Mouse (Mus musculus) limb, embryonic 14.5 days (tissue): ENCODE results near the gene Hao2. TPM values are rescaled to one million over a fixed set of nuclear protein-coding genes. Genes with fewer than 3 reads are reported as not detected.

ENCODE experiments used
- ATAC-seq: fragments of 200-750 bp; cut with Nextera tagmentation; 2 replicates; pipeline ENCODE4 v1.8.0; 2017; ENCODE audit warnings: low read depth, moderate number of reproducible peaks, moderate TSS enrichment; ENCODE audit not compliant: low FRiP score
- DNase-seq: peaks from one replicate; pipeline ENCODE4 v3.0.0-alpha.2; 2015; ENCODE audit warnings: low spot score
- H3K27ac ChIP-seq: fragments of 300-500 bp; sonication (generic); replicated peaks from 2 replicates; pipeline ENCODE4 v1.5.1; 2014; ENCODE audit warnings: low read depth, mild to moderate bottlenecking, low read length, moderate library complexity, mixed read lengths
- H3K27me3 ChIP-seq: fragments of 300-500 bp; sonication (generic); 2 replicates; pipeline ENCODE4 v1.6.1; 2014; ENCODE audit warnings: low read length, mixed read lengths; ENCODE audit not compliant: control insufficient read depth, insufficient read depth
- H3K36me3 ChIP-seq: fragments of 300-500 bp; sonication (generic); 2 replicates; pipeline ENCODE4 v1.6.1; 2014; ENCODE audit warnings: mild to moderate bottlenecking, low read length, moderate library complexity, mixed read lengths; ENCODE audit not compliant: control insufficient read depth, insufficient read depth
- H3K4me1 ChIP-seq: fragments of 300-500 bp; sonication (generic); 2 replicates; pipeline ENCODE4 v1.6.1; 2014; ENCODE audit warnings: antibody characterized with exemption, low read length, mixed read lengths; ENCODE audit not compliant: control insufficient read depth, insufficient read depth
- H3K4me2 ChIP-seq: fragments of 300-500 bp; sonication (generic); replicated peaks from 2 replicates; pipeline ENCODE4 v1.6.1; 2014; ENCODE audit warnings: low read depth, mild to moderate bottlenecking, low read length, moderate library complexity; ENCODE audit not compliant: severe bottlenecking
- H3K4me3 ChIP-seq: fragments of 300-500 bp; sonication (generic); replicated peaks from 2 replicates; pipeline ENCODE4 v1.5.1; 2014; ENCODE audit warnings: low read length
- H3K9ac ChIP-seq: fragments of 300-500 bp; sonication (generic); 2 replicates; pipeline ENCODE4 v1.6.1; 2014; ENCODE audit warnings: mild to moderate bottlenecking, low read depth, low read length, moderate library complexity; ENCODE audit not compliant: severe bottlenecking
- H3K9me3 ChIP-seq: fragments of 300-500 bp; sonication (generic); 2 replicates; pipeline ENCODE4 v1.6.1; 2016; ENCODE audit warnings: low read length; ENCODE audit not compliant: control insufficient read depth
- POLR2A ChIP-seq: fragments of 200-500 bp; IDR thresholded peaks from 2 replicates; pipeline ENCODE4 v1.8.0; 2012; ENCODE audit warnings: inconsistent platforms, mild to moderate bottlenecking, moderate library complexity, borderline replicate concordance; ENCODE audit not compliant: insufficient read depth, insufficient read length; ENCODE audit errors: extremely low read depth
- WGBS: fragments of 180-500 bp; shearing (Covaris S2); extraction: QIAGEN DNeasy Blood & Tissue Kit; methylation state at CpG from one replicate; pipeline ENCODE4 v1.1.7; 2014; 5-methylcytosine and 5-hydroxymethylcytosine counted together
- polyA plus RNA-seq, 2 experiments: library from polyadenylated mRNA; depleted of rRNA in 1 of 2; stranded (reverse) in 1 of 2; unstranded in 1 of 2; fragments of >200 nt; fragmentation: Nextera tagmentation in 1 of 2; extraction: Ambion mirVana in 1 of 2; gene quantifications; 2 replicates each; pipeline versions ENCODE4 v1.2.1 to v1.2.3; 2012 to 2014

Hao2 gene
- polyA plus RNA-seq, 2 experiments = 0.04 to 0.11 TPM

DNA sequence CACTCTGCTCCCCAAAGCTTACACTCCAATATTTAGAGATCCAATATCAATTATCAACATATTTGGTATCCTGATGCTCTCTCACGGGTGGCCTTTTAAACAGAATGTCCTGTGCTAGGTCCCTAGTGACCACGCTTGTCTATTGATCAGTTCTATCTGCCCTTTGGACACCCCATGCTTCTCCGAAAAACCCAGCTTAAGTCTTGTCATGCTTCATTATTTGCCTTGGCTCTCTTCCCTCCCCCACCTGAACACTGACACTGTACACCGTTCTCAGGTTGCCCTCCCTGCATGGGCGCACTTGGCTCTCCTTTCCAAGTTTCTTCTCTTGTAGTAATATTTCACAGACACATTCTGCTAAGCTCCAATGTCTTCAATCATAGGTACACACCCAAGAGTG lies 42.8 kb downstream of the Hao2 start:
- WGBS = 87% methylated on average over 5 of the region's 5 CpGs
- ATAC-seq = no peak

GRCm38 (mm10) chr3:98848898-98849297 lies 44.1 kb downstream of the Hao2 start:
- no peak for ATAC-seq
- H3K9ac ChIP-seq = no peak overlapping the region
- H3K4me1 ChIP-seq = no peaks in the 10 kb centered on the region
- no peaks in the 10 kb centered on the region for H3K27me3 ChIP-seq
- H3K36me3 ChIP-seq = no peaks in the 10 kb centered on the region
- H3K27ac ChIP-seq = no peak overlapping the region
- no peak overlapping the region for H3K4me3 ChIP-seq
- no peak for TF ChIP-seq POLR2A
- no peak for DNase-seq
- H3K9me3 ChIP-seq = no peaks in the 10 kb centered on the region
- WGBS = 77% methylated on average over 1 of the region's 1 CpGs
- no peak overlapping the region for H3K4me2 ChIP-seq

More for the DNA sequence above, 42.8 kb downstream of the Hao2 start:
- no peaks in the 10 kb centered on the region for H3K27me3 ChIP-seq
- no peaks in the 10 kb centered on the region for H3K36me3 ChIP-seq
- no peak for TF ChIP-seq POLR2A
- H3K4me1 ChIP-seq = no peaks in the 10 kb centered on the region
- H3K9me3 ChIP-seq = no peaks in the 10 kb centered on the region
- DNase-seq = no peak
- H3K4me2 ChIP-seq = no peak overlapping the region
- no peak overlapping the region for H3K27ac ChIP-seq
- no peak overlapping the region for H3K4me3 ChIP-seq
- H3K9ac ChIP-seq = no peak overlapping the region

Other genes with a start within 250 kb of the Hao2 start
- gene Hsd3b2, start 168.7 kb downstream of the Hao2 start, polyA plus RNA-seq (2012; rRNA removed) = not detected in 2 replicates
- gene Hsd3b2, start 168.7 kb downstream of the Hao2 start, polyA plus RNA-seq (2014; fragmentation: Nextera tagmentation; extraction: Ambion mirVana) = not detected in 2 replicates
- 0.04 TPM in 1 of 2 replicates, not detected in the other for gene Hsd3b3, start 130.1 kb downstream of the Hao2 start, polyA plus RNA-seq (2012; rRNA removed)
- gene Hsd3b3, start 130.1 kb downstream of the Hao2 start, polyA plus RNA-seq (2014; fragmentation: Nextera tagmentation; extraction: Ambion mirVana) = 0.12 TPM in 1 of 2 replicates, not detected in the other
- gene Hsd3b6, start 78.8 kb downstream of the Hao2 start, polyA plus RNA-seq (2012; rRNA removed) = 0.91 and 1.4 TPM in 2 replicates
- gene Hsd3b6, start 78.8 kb downstream of the Hao2 start, polyA plus RNA-seq (2014; fragmentation: Nextera tagmentation; extraction: Ambion mirVana) = 2.0 and 3.6 TPM in 2 replicates
- gene Hsd3b1, start 33.4 kb downstream of the Hao2 start, polyA plus RNA-seq (2012; rRNA removed) = 0.04 and 0.12 TPM in 2 replicates
- not detected in 2 replicates for gene Hsd3b1, start 33.4 kb downstream of the Hao2 start, polyA plus RNA-seq (2014; fragmentation: Nextera tagmentation; extraction: Ambion mirVana)
- 8.2 and 8.7 TPM in 2 replicates for gene Wars2, start 247.8 kb upstream of the Hao2 start, polyA plus RNA-seq (2012; rRNA removed)
- 10.9 and 12.3 TPM in 2 replicates for gene Wars2, start 247.8 kb upstream of the Hao2 start, polyA plus RNA-seq (2014; fragmentation: Nextera tagmentation; extraction: Ambion mirVana)